11 mouse cellular contexts compared by ENCODE assay signal in genomic region chr4:151129725-151130557, GRCm38 (mm10). TPM values are rescaled to one million over a fixed set of nuclear protein-coding genes. Genes with fewer than 3 reads are reported as not detected.
DNase-seq lines count a peak whose midpoint lies in the region; ATAC-seq lines count a peak whose summit lies in the region.
"Had no signal": no experiment of that assay in that cellular context is flagged by ENCODE, and none has a peak within 500 bp of the region (broad histone marks: within the 10 kb centered on the region; RNA-seq: fewer than 3 reads in every experiment).

No protein-coding gene starts in this region.

- H3K4me2 ChIP-seq in kidney, embryonic 14.5 days (replicated peaks; ENCODE audit: low read depth, low read length) = peak overlapping the region; percentile 97
- peak overlapping the region; percentile 88 for H3K4me2 ChIP-seq in embryonic facial prominence, embryonic 14.5 days (ENCODE audit: low read depth, low read length)
- H3K4me2 ChIP-seq in heart, embryonic 14.5 days (ENCODE audit: low read length) = peak overlapping the region; percentile 97
- H3K4me2 ChIP-seq in midbrain, embryonic 11.5 days = peak overlapping the region; percentile 78

- no peak for DNase-seq in kidney, postnatal 4 days
- no peak for DNase-seq in embryonic facial prominence, embryonic 14.5 days (ENCODE audit: low spot score)
- peak; percentile 84 for DNase-seq in midbrain, embryonic 11.5 days (ENCODE audit: low spot score, missing footprints)
- no peak for DNase-seq in left cerebral cortex, postnatal 14 days (ENCODE audit: low spot score in 2 of 2)
- DNase-seq in embryo, embryonic 11 days = no peak
- no peak for DNase-seq in adrenal gland, postnatal 4 days (ENCODE audit: low spot score in 2 of 2)
- DNase-seq: kidney, adult 9 months had no signal

- intact Hi-C loops in left cerebral cortex, postnatal 14 days (cut with DNase I) = loop anchor here (2.0 kb wide), 1 partner anchor 21 kb away; no protein-coding TSS in a partner anchor

- no peak for ATAC-seq in kidney, embryonic 14.5 days (ENCODE audit: low FRiP score, low TSS enrichment)
- ATAC-seq in embryonic facial prominence, embryonic 14.5 days (ENCODE audit: low read depth) = no peak
- ATAC-seq in heart, embryonic 14.5 days (ENCODE audit: insufficient number of reproducible peaks, insufficient read depth, low FRiP score, low read depth) = no peak
- no peak for ATAC-seq in midbrain, embryonic 11.5 days (ENCODE audit: low FRiP score)

- no peak overlapping the region for H3K27ac ChIP-seq in kidney, embryonic 14.5 days (ENCODE audit: low read depth, low read length)
- peak overlapping the region; percentile 94 for H3K27ac ChIP-seq in embryonic facial prominence, embryonic 14.5 days (replicated peaks; ENCODE audit: low read depth, low read length)
- H3K27ac ChIP-seq in heart, embryonic 14.5 days (replicated peaks in 1 of 2; ENCODE audit: control insufficient read depth in 1 of 2, insufficient read depth in 1 of 2, low read depth in 2 of 2, low read length in 2 of 2) = no peak overlapping the region
- H3K27ac ChIP-seq in midbrain, embryonic 11.5 days (ENCODE audit: low read depth, low read length) = peak overlapping the region; percentile 95

- H3K4me1 ChIP-seq in kidney, embryonic 14.5 days (ENCODE audit: control insufficient read depth, insufficient read depth, low read length) = peaks cover 11% of the 10 kb centered on the region; the same call in 1 of the 2 replicates
- peaks cover 18% of the 10 kb centered on the region for H3K4me1 ChIP-seq in embryonic facial prominence, embryonic 14.5 days (ENCODE audit: control insufficient read depth, insufficient read depth, low read length)
- peaks cover 37 to 39% of the 10 kb centered on the region in 2 experiments for H3K4me1 ChIP-seq in heart, embryonic 14.5 days (ENCODE audit: control insufficient read depth in 2 of 2, insufficient read depth in 2 of 2, low read length in 2 of 2)
- peaks cover 26% of the 10 kb centered on the region for H3K4me1 ChIP-seq in midbrain, embryonic 11.5 days (ENCODE audit: control insufficient read depth, insufficient read depth, low read length)

- WGBS in kidney, embryonic 14.5 days = 58% methylated on average over 16 of the region's 16 CpGs
- 64% methylated on average over 16 of the region's 16 CpGs for WGBS in embryonic facial prominence, embryonic 14.5 days
- 70% methylated on average over 16 of the region's 16 CpGs for WGBS in heart, embryonic 14.5 days
- 66% methylated on average over 16 of the region's 16 CpGs for WGBS in midbrain, embryonic 11.5 days

- H3K36me3 ChIP-seq in kidney, embryonic 14.5 days (ENCODE audit: control insufficient read depth, insufficient read depth, low read length) = no peaks in the 10 kb centered on the region; the same call in 1 of the 2 replicates
- no peaks in the 10 kb centered on the region for H3K36me3 ChIP-seq in embryonic facial prominence, embryonic 14.5 days (ENCODE audit: control insufficient read depth, insufficient read depth, low read length)
- H3K36me3 ChIP-seq in heart, embryonic 14.5 days (ENCODE audit: control insufficient read depth, insufficient read depth, low read length) = no peaks in the 10 kb centered on the region
- H3K36me3 ChIP-seq in midbrain, embryonic 11.5 days (ENCODE audit: control insufficient read depth, insufficient read depth, low read length) = no peaks in the 10 kb centered on the region

- no peak overlapping the region for H3K4me3 ChIP-seq in kidney, embryonic 14.5 days (ENCODE audit: low read length)
- peak overlapping the region; percentile 66 for H3K4me3 ChIP-seq in embryonic facial prominence, embryonic 14.5 days (ENCODE audit: low read depth, low read length)
- peak overlapping the region in 1 of 2 experiments; percentile 62; a peak in 2 of 4 replicates for H3K4me3 ChIP-seq in heart, embryonic 14.5 days (ENCODE audit: control insufficient read depth in 1 of 2, insufficient read depth in 1 of 2, low read depth in 1 of 2, low read length in 2 of 2)
- peak overlapping the region; percentile 61 for H3K4me3 ChIP-seq in midbrain, embryonic 11.5 days (ENCODE audit: low read depth, low read length)

- H3K27me3 ChIP-seq in kidney, embryonic 14.5 days (ENCODE audit: control insufficient read depth, insufficient read depth, low read length) = no peaks in the 10 kb centered on the region; the same call in 1 of the 2 replicates
- no peaks in the 10 kb centered on the region for H3K27me3 ChIP-seq in embryonic facial prominence, embryonic 14.5 days (replicated peaks; ENCODE audit: control insufficient read depth, insufficient read depth, low read length)
- H3K27me3 ChIP-seq in heart, embryonic 14.5 days (ENCODE audit: control insufficient read depth, insufficient read depth, low read length) = peaks cover 10% of the 10 kb centered on the region
- no peaks in the 10 kb centered on the region; the same call in 1 of the 2 replicates for H3K27me3 ChIP-seq in midbrain, embryonic 11.5 days (ENCODE audit: control insufficient read depth, insufficient read depth, low read length)

- no peak overlapping the region for H3K9ac ChIP-seq in kidney, embryonic 14.5 days (ENCODE audit: low read depth, low read length)
- peak overlapping the region; percentile 84 for H3K9ac ChIP-seq in embryonic facial prominence, embryonic 14.5 days (ENCODE audit: low read depth, low read length)
- H3K9ac ChIP-seq in heart, embryonic 14.5 days (ENCODE audit: low read length) = peak overlapping the region; percentile 90
- peak overlapping the region; percentile 99 for H3K9ac ChIP-seq in midbrain, embryonic 11.5 days (ENCODE audit: low read length)

- no peaks in the 10 kb centered on the region for H3K9me3 ChIP-seq in kidney, embryonic 14.5 days (ENCODE audit: control insufficient read depth, low read length)
- H3K9me3 ChIP-seq in embryonic facial prominence, embryonic 14.5 days (ENCODE audit: control insufficient read depth, low read length) = no peaks in the 10 kb centered on the region
- no peaks in the 10 kb centered on the region for H3K9me3 ChIP-seq in heart, embryonic 14.5 days (ENCODE audit: control insufficient read depth, low read length)
- H3K9me3 ChIP-seq in midbrain, embryonic 11.5 days (ENCODE audit: control insufficient read depth, low read length) = no peaks in the 10 kb centered on the region

RNA-seq across cellular contexts. Expression of gene Gm13090, which starts 40.6 kb away (rescaled TPM):
- not detected in 2 replicates for polyA plus RNA-seq in kidney, embryonic 14.5 days (2014; fragmentation: Nextera tagmentation; extraction: Ambion mirVana)
- not detected in 2 replicates for polyA plus RNA-seq in embryonic facial prominence, embryonic 14.5 days (2014; fragmentation: Nextera tagmentation; extraction: Ambion mirVana)
- polyA plus RNA-seq in heart, embryonic 14.5 days (2014; fragmentation: Nextera tagmentation; extraction: Ambion mirVana) = 0.28 TPM in 1 of 2 replicates, not detected in the other
- not detected in 2 replicates for polyA plus RNA-seq in midbrain, embryonic 11.5 days (2014; fragmentation: Nextera tagmentation; extraction: Ambion mirVana)
- total RNA-seq in left cerebral cortex, postnatal 14 days (2021) = not detected
- total RNA-seq in adrenal gland, postnatal 4 days (2021) = not detected
- total RNA-seq: CH12.LX had no signal
- polyA plus RNA-seq: brain, embryonic 14.5 days had no signal

Comparison
In these comparisons a context has a peak if more than half of its experiments do, and no peak if none do; other contexts are left out.
1. H3K27ac ChIP-seq: peak in embryonic facial prominence, embryonic 14.5 days (single experiment) and midbrain, embryonic 11.5 days (single experiment); none in kidney, embryonic 14.5 days (single experiment) and heart, embryonic 14.5 days (0 of 2).
2. Peak in every context shown above with its lines, with median percentiles within 50 percentile points of each other: H3K4me2 ChIP-seq.